Mouse (Mus musculus) layer of hippocampus, adult 9-10 months (tissue): ENCODE measurements around the gene Krtdap.
"Not testable (repeated sequence)": the region's sequence is repeated elsewhere in the genome, so short reads cannot be mapped to it uniquely, and the experiment has no call there.

Source experiments
- DNase-seq: peaks from one replicate; pipeline ENCODE4 v3.0.0; 2022; ENCODE audit warnings: low spot score

The Krtdap gene

DNA sequence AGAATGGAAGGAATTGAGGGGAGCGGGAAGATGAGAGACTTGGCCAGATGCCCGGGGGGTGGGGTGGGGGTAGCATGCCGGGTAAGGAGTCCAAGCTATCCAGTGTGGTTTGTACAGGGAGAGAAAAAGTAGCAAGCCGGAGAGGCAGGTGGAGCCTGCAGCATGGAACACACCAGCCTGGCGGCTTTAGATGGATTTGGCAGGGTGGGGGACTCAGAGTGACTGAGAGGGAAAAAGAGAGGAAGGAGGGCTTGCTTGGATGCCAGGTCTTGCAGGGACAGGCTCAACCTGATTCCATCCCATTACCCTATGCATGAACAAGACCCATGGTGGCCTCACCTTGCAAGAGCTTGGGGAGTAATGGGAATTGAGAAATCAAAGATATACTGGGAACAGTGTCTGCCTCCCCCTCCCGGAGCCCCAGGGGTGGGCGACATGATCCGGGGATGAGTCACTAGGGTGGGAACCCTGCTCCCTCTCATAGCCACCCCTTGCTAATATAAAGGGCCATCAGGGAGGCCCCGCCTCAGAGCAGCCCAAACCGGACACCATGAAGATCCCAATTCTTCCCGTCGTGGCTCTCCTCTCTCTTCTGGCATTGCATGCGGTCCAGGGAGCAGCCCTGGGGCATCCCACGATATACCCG, at the start of gene Krtdap:
Krtdap (plus strand) TSS at position 520 of the 646 bp plus-strand sequence.
- DNase-seq: no peak

DNA sequence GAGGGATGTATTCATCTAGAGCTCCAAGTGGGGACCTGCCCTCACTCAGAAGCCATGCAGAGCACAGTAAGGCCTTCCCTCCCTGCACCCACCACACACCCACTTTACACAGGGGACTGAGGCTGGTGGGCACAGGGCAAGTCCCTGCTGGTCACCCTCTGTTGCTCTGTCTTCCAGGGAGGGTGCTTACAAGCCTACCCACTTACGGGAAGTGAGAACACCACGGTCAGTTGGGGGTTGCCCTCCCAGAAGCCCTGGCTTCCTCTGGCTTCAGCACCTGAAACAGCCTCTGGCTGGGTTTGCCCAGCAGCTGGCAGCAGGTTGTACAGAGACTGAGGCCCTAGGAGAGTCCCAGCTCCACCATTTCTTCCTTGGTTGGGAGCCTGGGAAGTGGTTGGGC, 45.1 kb upstream of the Krtdap start:
- DNase-seq: not testable (repeated sequence)

DNA sequence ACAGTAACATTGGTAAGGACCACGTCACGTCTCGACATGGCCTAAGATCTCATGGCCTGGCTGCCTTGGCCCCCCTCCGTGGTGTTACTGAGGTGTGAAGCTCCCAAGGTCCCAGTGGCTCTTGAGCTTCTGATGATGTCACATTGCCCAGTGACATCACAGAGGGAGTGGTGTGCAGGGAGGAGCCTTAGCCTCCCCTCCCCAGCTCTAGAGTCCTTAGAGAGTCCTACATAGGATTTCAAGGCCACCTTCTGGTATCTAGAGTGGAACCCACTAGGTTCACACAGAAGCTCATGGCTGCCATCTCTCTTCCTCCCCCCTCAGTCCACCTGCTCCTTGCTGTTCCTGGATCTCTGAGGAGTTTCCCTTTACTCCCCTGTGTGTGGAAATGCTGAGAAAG, 44.1 kb upstream of the Krtdap start, which contains the start of gene Gapdhs:
Gapdhs (minus strand) TSS at position 65 of the 400 bp plus-strand sequence.
- not testable (repeated sequence) for DNase-seq

DNA sequence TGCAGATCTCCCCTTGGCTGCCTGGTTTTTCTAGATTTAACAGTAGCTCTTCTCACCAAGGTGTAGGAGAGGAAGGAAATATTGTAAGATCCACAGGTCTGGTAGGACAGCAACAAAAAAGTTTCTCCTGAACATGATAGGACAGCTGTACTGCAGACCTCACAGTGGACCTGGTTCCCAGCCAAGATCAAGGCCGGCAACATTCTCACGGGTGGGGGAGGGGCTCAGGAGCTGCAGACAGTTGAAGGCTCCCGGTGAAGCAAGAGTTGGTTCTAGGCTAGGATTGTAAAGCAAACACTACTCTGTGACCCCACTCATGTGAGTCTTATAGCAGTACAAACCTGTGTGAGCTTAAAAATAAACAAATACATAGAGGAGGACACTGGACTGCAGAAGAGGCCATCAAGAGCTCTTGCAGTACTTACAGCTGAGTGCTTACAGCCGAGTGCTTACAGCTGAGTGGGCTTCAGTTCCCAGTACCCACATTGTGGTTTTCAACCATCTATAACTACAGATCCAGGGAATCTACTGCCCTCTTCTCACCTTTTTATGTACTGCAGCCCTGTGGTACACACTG, 43.6 kb upstream of the Krtdap start:
- DNase-seq: no peak

DNA sequence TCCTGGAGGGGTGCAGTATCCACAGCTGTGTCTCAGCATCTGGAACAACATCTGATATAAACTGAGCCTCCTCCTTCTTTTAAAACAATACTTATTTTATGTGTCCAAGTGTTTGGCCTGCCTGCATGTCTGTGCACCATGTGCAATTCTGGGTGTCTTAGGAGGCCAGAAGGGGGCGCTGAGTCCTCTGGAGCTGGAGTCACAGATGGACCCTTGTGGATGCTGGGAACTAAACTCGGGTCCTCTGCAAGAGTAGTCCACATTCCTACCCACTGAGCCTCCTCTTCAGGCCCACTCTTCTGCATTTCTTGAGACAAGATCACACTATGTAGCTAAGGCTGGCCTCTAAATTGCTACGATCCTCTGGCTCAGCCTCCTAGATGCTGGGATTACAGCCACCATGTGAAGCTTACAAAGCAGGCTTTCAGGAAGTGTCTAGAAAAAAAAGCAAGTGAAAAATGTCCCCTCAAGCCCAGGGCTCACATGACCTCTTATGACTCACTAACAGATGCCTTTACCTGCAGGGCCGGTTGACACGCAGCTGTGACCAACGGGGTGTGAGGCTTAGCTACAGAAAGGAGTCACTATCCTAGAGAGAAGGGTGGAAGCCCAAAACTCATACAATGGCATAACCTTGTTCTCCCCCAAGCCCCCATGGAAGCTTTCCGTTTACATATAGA, 40.0 kb upstream of the Krtdap start:
- no peak for DNase-seq

DNA sequence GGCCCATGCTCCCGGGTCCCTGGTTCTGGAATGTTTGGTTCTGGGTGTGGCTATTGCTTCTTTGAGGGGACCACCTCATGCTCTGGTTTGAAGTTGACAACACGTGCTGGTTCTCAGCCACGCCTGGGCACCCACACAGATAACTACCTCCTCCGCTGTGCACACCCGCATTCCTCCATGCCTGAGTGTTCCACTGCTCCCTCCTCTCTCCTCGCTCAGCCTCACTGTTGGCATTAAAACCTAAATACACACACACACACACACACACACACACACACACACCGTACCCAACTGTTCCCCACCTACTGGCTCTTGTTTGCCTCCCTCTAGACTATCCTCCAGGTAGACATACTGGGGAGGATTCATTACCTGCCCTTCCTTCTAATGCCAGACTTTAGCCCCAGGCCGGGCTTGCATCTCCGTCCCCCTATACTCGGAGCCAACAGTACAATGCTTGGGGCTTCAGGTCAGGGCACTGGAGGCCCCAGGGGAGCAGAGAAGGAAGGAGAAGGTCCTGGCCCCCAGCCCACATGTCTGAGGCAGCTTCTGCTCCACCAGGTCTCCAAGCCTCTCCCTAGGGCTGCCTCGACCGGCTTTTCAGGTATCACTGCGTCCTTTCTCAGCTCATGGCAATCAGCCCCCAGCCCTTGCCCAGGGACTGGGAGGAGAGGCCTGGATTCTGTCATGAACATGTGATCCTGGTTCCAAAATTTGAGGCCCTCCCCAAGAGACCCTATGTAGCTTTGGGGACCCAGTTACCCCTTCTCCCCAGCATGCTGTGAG, 37.7 kb upstream of the Krtdap start:
- no peak for DNase-seq

DNA sequence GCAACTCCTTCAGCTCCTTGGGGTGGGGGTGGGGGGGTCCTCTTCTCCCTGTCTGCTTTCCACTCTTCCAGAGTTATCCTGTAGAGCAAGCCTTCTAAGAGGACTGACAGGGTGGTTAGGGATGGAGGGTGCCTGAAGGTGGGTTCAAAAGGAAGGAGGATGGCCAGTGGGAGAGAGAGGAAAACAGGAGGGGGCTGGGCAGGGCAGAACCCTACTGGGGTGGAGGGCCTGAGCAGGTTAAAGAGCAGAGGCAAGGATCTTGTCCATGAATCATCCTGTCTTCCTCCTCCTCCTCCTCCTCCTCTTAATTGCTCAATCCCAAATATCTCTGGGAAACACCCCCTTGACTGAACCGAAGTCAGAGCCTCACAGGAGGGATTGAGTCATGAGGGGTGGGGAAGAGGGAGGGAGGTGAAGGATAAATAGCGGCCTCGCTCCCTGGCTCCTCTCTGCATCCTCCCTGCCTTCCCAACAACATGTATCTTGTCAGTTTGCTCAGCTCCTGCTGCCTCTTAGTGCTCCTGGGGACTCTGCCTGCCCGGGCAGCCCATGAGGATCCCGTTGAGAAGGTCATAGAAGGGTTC, 36.5 kb upstream of the Krtdap start, which contains the start of gene Sbsn:
Sbsn (plus strand) TSS at position 386 of the 584 bp plus-strand sequence.
- no peak for DNase-seq

DNA sequence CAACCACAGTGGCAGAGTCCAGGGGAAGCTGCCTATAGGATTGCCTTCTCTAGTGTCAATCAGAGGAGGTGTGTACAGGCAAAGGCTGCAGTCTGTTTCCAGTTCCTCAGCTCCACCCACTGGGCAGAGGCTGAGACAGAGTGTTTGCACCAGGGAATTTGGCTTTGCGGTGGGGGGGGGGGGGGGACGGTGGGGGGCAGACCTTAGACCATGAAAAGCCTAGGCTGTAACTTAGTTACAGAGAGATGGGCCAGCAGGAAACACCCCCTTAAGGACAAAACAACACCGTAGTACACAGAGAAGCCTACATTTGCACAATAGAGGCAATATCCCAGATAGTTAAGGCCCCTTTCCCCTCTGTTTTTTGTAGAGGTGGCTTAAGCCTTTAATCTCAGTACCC, 30.7 kb upstream of the Krtdap start:
- no peak for DNase-seq

DNA sequence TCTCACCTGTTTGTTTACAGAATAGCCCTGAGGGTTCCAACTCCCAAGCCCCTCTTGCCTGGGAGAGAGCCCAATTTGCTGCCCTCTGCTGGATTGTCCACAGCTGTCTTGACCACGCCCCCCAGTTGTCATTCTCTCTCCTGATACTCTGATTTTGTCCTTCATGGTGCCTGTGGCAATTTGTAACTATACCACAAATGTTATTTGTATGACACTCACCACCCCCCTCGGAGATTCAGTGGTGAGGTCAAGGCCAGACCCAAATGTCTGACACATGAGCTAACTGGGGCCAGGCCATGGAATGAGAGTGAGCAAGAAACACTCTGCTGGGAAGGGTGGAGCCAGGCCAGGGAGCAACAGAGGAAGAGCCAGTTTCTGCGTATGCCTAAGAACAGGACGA, 28.8 kb upstream of the Krtdap start:
- no peak for DNase-seq

DNA sequence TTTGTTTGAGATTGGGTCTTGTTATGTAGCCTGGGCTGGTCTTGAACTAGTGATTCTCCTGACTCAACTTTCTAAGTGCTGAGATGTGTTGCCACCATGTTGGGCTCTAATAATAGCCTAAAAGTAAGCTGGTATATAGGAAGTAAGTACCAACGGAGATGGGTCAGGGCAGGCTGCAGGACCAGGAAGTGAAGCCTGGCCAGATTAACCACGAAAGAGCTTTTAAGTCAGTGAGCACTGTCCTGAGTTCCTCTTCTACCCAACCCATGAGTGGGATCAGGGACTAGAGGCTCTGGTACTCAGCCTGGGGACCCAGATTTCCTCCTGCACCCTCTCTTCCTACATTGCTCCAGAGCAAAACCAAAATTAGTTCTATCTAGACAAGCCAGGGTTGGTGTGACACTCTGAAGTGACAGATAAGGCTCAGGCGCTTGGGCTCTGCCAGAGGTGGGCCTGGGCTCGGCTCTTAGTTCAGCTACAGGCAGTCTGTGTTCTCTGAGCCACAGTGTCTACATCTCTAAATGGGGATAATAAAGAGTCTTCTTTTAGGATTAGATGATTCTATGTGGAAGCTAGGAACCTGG, 25.8 kb upstream of the Krtdap start:
- no peak for DNase-seq

DNA sequence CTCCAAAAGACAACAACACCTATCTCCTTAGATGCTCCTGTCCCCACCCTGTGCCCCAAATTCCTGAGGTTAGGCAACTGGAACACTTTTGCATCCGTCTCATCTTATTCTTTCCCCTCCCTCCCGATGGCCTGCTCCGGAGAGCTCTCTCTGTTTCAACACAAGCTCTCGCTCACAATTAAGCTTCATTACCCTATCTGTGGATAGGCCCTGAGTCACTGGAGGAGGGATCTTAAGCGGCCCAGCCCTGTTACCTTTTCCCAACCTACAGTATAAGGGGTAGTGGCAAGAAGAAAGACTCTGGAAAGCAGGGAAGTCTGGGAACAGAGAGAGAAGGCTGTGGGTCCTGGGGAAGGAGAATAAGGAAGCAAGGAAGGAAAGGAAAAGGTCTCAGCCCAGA, 24.2 kb upstream of the Krtdap start, which contains the start of gene Dmkn:
Dmkn (plus strand) TSS at position 301 of the 400 bp plus-strand sequence.
- no peak for DNase-seq

DNA sequence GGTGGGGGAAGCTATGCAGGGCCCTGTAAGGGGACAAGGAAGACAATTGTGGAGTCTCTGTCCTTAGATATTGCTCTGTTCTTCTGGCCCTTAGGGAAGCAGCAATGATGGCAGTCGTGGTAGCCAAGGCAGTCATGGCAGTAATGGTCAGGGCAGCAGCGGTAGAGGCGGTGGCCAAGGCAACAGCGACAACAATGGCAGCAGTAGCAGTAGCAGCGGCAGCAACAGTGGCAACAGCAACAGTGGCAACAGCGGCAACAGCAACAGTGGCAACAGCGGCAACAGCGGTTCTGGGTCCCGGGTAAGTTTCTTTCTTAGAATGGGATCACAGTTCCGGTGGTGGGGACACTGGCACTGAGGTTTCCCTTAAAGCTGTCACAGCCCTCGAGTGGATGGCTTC, 22.5 kb upstream of the Krtdap start:
- no peak for DNase-seq

DNA sequence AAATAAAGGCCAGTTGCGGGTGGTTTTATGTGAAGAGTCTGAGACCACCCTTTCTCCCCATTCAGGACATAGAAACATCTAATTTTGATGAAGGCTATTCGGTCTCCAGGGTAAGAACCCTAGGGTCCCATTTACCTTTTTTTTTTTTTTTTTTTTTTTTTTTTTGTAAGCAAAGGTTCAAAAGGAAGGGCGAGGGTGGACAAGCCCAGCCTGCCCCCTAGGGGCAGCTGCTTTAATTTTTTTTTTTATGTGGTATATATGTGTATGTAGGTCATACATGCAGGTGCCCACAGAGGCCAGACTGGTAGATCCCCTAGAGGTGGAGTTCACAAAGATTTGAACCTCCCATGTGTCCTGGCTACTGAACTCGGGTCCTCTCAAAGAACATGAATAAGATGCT, 21.3 kb upstream of the Krtdap start:
- no peak for DNase-seq

DNA sequence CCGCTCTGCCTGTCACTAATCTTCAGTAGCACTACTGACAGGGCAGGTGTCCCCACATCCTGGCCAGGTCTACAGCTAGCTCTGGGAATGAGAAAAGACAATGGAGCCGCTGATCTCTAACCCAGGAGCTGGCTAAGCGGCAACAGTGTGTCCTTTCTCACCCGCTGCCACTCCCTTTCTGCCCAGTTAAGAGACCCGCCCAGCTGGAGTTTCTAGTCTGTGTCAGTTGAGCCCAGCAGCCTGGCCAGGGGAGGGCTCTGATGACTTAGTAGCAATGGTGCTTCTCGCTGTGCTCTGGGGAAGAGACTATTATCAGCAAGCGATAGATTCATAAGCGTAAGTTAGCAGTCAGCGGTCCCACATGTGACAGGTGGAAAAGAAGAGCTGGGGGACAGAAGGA, 18.5 kb upstream of the Krtdap start:
- DNase-seq: no peak

DNA sequence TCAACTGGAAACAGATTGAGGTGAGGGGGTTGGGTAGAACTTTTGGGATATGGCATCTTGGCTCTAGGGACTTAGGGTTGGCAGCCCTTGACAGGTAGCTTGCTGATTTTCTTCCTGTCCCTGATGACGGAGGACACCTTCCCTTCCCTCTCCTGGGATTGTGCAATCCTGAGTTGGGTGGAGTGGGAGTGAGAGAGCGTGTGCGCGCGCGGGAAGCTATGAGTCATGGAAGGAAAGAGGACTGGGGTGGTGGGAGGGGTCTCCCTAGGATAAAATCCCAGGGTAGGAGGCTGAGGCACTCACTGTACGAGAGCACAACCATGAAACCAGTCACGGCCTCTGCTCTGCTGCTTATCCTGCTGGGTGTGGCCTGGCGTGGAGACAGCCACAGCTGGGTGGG, 11.6 kb upstream of the Krtdap start:
- DNase-seq: no peak

DNA sequence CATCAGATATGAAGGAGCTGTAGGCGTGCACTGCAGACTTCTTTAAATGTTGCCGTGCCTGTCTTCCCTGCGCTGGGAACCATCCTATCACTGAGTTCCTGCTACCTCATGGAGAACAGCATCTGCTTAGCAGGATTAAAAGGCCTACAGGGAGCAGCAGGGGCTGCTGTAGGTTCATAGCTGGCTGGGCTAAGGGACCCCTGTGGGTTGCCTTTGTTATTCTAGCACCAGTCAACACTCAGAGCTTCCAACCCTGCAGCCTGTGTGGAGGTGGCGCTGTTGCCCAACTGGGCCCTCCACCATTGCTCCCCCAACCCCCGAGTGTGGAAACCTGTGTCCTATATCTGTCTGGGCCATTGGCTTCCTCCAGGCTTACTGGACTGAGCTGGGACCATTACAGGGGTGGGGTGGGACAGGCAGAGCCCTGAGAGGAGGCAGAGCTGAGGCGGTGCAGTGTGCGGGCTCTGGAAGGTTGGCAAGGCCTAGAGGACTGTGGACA, 10.6 kb upstream of the Krtdap start:
- DNase-seq: no peak

DNA sequence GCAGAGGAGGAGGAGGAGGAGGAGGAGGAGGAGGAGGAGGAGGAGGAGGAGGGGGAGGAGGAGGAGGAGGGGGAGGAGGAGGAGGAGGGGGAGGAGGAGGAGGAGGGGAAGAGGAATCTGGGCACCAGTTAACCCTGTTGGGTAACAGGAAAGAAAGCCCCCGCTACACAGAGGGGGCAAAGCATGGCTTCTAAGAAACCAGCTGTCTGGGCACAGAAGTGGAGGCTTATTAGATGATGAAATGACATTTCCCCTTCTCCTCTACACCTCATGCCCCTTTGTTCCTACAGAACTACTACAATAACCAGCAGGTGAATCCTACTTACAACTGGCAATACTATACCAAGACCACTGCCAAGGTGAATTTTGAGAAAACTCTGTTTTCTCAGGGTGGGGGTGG, 9.8 kb upstream of the Krtdap start:
- DNase-seq: no peak

DNA sequence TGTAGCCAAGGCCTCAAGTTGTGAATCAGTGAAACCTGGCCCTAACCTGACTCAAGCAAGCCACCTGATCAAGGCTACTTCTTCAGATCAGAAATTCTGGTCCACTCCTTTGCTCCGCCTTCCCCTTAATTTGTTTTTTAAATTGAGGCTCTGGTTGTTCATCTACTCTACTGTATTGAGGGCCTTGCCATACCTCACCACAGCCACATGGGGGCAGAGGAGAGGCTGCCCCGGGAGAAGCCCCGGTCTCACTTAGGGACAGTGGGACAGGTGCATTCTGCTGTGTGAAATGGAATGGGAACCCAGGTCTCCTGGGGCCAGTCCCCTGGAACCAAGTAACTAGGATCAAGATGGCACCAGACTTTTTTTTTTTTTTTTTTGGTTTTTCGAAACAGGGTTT, 5.9 kb upstream of the Krtdap start:
- no peak for DNase-seq

DNA sequence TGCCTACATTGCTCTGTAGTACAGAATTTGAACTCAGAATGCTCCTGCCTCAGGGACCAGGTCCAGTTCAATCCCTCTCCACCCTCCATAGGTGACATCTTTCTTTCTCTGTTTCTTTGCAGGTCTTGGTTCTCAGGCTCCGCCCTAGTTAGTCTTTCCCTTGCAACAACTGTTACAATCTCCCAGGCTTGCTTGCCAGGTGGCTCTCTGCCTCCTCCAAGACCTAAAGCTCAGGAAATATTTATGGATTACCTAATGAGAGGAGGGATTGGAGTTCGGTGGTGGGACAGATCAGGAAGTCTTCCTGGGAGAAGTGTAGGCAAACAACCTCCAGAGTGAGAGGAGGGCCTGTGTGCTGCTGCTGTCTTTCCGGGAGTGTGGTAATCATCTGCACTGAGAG, 5.0 kb upstream of the Krtdap start:
- no peak for DNase-seq

DNA sequence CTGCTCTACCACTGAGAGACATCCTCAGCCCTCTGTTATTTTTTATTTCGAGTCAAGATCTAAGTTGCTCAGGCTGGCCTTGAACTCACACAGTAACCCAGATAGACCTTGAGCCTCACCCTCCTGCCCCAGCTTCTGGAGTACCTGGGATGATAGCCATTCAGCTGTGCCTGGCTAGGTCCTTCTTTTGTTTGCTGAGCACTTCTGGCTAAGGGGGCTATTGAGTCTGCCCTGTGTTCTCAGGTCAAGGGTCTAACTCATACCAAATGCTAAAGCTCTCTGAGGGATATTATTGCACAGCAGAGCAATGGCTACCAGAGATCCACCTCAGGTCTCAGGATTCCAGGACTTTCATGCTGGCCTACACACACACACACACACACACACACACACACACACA, 2.5 kb upstream of the Krtdap start:
- no peak for DNase-seq

DNA sequence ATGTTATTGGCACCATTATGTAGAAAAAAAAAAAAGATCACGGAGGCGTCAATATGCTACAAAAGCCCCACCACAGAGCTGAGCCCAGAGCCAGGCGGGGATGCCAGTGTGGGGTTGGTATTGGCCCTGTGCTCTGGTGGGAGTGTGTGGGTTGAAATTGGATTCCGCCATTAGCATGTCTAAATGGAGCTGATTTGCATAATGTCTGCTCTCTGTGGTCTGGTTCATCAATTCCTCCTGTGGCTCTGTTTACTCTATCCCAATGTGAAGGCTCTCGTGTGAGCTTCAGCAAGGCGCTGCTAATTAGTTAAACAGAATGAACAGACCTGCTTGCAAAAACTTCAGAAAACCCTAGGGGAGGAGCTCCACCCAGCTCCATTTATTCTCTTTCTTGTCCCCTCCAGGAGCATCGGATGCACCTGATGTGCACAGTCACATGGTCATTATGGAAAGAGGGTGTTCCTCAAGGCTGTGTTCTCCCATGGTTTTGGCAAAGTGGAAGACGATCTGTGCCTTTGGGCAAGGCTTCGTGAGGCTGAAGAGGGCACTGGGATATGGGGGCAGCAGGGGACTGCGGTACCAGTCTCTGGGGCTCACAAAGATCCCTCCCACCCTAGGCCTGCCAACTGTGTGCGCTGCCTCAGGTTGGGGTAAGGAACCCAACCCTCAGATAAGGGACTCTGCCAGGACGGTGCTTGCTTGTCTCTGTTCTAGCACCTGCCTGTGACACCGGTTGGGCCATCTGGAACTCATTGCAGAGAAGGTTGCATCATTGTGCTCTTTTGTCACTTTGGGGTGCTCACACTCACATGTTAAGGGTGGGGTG, 1.8 kb upstream of the Krtdap start:
- DNase-seq: peak; percentile 9
